Mouse (Mus musculus): ENCODE measurements at regions not wholly inside any gene's neighbourhood (a gene's known extent, or its start where the extent isn't known, plus 50 kb on each side); places are given as distances from the start of the nearest gene placed in this dataset.

DNA sequence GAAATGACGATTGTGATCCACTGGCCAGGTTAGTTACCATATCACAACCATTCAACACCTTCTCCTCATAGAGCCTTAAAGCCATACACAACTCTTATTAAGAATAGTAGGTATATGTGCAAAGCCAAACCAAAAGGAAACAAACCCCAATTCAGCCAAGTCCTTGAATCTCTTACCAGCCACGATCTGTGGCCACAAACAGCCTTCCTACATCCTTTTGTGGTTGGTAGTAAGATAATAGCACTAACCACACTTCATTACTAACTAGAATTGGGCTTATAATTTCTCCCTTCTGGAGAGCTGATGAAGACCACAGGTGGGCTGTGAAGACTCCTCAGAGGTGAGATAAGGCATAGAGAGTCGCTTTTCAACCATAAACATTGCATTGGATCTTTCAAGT, 136.9 kb upstream of the Bank1 start:
- TF ChIP-seq POLR2A (IDR thresholded peaks at IDR 0.05; ENCODE audit: low read depth, low read length) (no peak), CTCF (conservative IDR thresholded peaks at IDR 0.05; ENCODE audit: insufficient read depth, insufficient read length, low read depth, low read length) (no peak)
